Mouse (Mus musculus): ENCODE results near the gene Setd2.

Gene Setd2

GRCm38 (mm10) chr9:110532538-110533291, at the start of gene Setd2:
Gene Setd2, plus strand, starts transcription at chr9:110532597.
- DNase-seq (ENCODE audit: low read depth): peak; percentile 31

DNA sequence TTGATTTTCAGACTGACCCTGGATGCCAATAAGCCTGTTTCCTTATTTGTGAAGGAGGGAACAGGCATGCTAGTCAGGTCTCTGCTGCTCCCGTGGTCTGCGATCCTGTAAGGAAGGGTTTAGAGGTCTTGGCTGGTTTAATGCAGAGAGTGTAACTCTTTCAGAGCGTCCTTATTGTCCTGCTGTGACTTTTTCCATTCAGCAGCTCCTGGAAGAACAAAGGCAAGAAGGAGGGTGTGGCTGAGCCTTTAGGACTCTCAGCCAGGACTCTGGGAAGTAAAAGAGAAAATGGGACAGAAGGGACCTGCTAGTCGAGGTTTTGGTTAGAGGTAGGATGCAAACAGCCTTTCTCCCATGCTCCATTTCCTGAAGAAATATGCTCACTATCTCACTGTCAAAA, 43.6 kb upstream of the Setd2 start:
- DNase-seq (ENCODE audit: low read depth): no peak

- no peak for DNase-seq (ENCODE audit: low read depth)
These were observed 41.5 kb upstream of the Setd2 start for GRCm38 (mm10) chr9:110490913-110491312.

- DNase-seq (ENCODE audit: low read depth): no peak
These were observed 6.7 kb upstream of the Setd2 start for GRCm38 (mm10) chr9:110525737-110526136.

- DNase-seq (ENCODE audit: low read depth): no peak
These were observed 3.2 kb upstream of the Setd2 start for GRCm38 (mm10) chr9:110529002-110529737.

- no peak for DNase-seq (ENCODE audit: low read depth)
These were observed 1.7 kb upstream of the Setd2 start for GRCm38 (mm10) chr9:110530650-110531049.

DNA sequence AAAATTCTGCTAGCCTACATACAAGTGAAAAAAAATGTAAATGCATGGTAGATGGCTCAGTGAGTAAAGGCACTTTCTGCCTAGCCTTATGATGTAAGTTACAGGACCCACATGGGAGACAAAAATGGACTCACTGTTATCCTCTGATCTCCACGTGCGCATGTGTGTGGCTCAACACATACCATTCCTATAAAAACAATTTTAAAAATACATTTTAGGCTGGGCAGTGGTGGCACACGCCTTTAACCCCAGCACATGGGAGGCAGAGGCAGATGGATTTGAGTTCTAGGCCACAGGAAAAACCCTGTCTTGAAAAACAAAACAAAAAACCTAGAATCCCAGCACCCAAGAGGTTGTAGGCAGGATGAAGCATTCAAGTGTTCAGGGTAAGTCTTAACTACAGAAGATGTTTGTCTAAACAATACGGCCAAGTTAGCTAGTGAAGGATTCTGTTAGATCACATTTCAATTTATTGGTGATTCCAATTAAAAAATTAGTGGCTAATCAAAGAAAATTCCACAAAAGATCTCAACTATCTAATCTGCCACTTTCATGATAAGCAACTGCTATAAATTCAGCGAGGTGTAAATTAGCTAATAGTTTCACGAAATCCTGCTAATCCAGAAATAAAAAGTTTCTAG, 1.1 kb upstream of the Setd2 start:
- DNase-seq (ENCODE audit: low read depth): no peak

DNA sequence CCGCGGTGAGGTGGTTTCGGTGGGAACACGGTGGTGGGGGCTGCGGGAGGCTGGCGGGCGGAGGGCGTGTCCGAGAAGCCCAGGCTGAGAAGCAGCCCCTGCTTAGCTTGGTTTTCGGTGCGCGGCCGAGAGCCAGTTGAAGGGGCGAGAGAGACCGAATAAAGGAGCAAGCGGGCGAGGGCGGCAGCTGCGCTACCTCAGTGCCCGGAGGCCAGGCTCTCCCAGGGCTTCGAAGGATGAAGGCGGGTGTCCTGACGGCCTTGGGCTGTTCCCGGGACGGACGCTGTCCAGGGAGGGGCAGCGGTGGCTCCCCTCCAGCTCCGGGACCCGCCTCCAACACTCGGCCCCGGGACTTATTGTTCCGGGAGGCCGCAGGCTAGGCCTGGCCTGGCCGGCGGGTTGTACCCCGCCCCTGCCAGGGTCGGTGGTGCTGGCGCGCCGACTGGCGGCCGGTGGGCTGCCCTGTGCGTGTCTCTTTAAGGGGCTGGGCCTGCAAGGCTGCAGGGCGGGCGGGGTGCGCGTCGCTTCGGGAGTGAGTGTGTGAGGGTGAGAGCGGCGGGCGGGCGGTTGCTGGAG, 395 bp upstream of the Setd2 start:
- DNase-seq (ENCODE audit: low read depth): peak; percentile 83

- DNase-seq (ENCODE audit: low read depth): no peak
These were observed 1.2 kb downstream of the Setd2 start for GRCm38 (mm10) chr9:110533645-110534044.

- no peak for DNase-seq (ENCODE audit: low read depth)
These were observed 2.7 kb downstream of the Setd2 start for GRCm38 (mm10) chr9:110535114-110535513.

- no peak for DNase-seq (ENCODE audit: low read depth)
These were observed 4.2 kb downstream of the Setd2 start for GRCm38 (mm10) chr9:110536636-110537035.

GRCm38 (mm10) chr9:110538511-110538910, 6.1 kb downstream of the Setd2 start:
- DNase-seq (ENCODE audit: low read depth): no peak

GRCm38 (mm10) chr9:110541988-110542387, 9.6 kb downstream of the Setd2 start:
- no peak for DNase-seq (ENCODE audit: low read depth)

GRCm38 (mm10) chr9:110548261-110548660, 15.9 kb downstream of the Setd2 start:
- DNase-seq (ENCODE audit: low read depth): no peak

- DNase-seq (ENCODE audit: low read depth): peak; percentile 4
These were observed 35.9 kb downstream of the Setd2 start for GRCm38 (mm10) chr9:110568309-110568708.

DNA sequence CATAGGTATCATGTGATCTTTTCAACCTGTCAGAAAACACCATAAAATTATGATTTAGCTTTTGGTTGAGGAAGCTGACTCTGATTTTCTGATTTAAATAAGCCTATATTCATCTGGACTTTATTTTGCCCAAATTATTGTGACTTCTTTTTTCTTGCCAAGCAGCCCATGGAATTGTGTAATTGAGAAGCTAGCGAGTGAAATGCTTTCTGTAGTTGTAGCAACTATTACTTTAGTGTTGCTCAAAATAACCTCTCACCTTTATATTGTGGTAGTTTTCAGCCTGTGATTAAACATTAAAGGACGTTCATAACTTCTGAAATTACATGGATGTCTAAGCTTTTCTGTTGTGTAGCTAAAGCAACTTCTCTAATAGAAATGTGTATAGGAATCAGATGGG, 49.8 kb downstream of the Setd2 start:
- DNase-seq (ENCODE audit: low read depth): no peak

- DNase-seq (ENCODE audit: low read depth): no peak
These were observed 51.1 kb downstream of the Setd2 start for GRCm38 (mm10) chr9:110583521-110583920.

DNA sequence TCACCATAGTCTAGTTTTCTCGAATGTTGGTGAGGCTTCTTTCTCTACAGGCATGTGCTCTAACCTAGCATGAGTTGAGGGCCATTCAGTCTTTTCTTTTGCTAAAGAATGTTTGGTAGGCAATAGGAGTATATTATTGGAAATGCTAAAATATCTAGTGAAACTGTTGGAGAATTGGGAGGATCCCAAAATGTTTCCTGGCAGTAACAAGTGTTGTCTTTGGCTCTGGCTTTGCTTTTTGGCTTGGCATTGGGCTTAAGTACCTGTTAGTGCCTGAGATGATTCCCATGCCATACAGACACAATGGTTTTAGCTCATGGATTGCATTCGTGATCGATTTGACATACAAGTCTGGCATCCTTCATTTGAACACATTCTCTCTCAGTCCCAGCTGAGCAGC, 79.1 kb downstream of the Setd2 start:
- DNase-seq (ENCODE audit: low read depth): no peak

- DNase-seq (ENCODE audit: low read depth): no peak
These were observed 84.7 kb downstream of the Setd2 start for GRCm38 (mm10) chr9:110617081-110617480.

GRCm38 (mm10) chr9:110620180-110620579, 87.8 kb downstream of the Setd2 start:
- DNase-seq (ENCODE audit: low read depth): no peak

DNA sequence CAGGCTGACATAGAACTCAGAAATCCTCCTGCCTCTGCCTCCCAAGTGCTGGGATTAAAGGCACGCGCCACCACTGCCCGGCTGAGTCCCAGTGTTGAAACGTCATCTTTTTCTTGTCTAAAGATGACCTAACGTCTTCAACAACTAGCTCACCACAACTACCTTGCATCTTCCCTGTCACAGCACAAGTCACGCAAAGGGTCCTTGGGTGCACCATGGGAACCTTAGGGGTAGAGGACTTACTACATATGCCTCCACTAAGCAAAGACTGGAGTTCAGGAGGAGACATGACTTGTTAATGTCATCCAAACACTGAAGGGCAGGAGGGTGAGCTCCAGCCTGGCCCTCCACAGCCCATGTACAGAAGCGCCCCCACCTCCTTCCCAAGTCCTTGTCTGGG, 88.3 kb downstream of the Setd2 start:
- no peak for DNase-seq (ENCODE audit: low read depth)

GRCm38 (mm10) chr9:110622621-110623219, 90.3 kb downstream of the Setd2 start:
- no peak for DNase-seq (ENCODE audit: low read depth)
